Mouse (Mus musculus) bone marrow macrophage, adult 2 months (primary cell): ENCODE measurements at regions not wholly inside any gene's neighbourhood (a gene's known extent, or its start where the extent isn't known, plus 50 kb on each side); places are given as distances from the start of the nearest gene placed in this dataset.

ENCODE experiments used
- CTCF ChIP-seq: IDR thresholded peaks from 2 replicates; pipeline ENCODE4 v1.5.1; 2012; ENCODE audit warnings: low read depth, mild to moderate bottlenecking, low read length, moderate library complexity
- POLR2A ChIP-seq: IDR thresholded peaks from 2 replicates; pipeline ENCODE4 v1.6.1; 2012; ENCODE audit warnings: mild to moderate bottlenecking, low read depth, low read length, borderline replicate concordance

- TF ChIP-seq POLR2A: no peak
- no peak for TF ChIP-seq CTCF
Observed at GRCm38 (mm10) chr13:28560081-28560480, 302.8 kb downstream of the Gm11361 start.
